Mouse (Mus musculus) T-helper 2 cell (primary cell): ENCODE data around the gene Ankrd60.

Source experiments
- in situ Hi-C: fragments of 300-600 bp; cut with MboI, MseI; formaldehyde crosslinking; loops from one replicate; pipeline ENCODE4 v1.15.1; 2025; ENCODE audit warnings: high pct_unique_total_duplicates

Gene Ankrd60

DNA sequence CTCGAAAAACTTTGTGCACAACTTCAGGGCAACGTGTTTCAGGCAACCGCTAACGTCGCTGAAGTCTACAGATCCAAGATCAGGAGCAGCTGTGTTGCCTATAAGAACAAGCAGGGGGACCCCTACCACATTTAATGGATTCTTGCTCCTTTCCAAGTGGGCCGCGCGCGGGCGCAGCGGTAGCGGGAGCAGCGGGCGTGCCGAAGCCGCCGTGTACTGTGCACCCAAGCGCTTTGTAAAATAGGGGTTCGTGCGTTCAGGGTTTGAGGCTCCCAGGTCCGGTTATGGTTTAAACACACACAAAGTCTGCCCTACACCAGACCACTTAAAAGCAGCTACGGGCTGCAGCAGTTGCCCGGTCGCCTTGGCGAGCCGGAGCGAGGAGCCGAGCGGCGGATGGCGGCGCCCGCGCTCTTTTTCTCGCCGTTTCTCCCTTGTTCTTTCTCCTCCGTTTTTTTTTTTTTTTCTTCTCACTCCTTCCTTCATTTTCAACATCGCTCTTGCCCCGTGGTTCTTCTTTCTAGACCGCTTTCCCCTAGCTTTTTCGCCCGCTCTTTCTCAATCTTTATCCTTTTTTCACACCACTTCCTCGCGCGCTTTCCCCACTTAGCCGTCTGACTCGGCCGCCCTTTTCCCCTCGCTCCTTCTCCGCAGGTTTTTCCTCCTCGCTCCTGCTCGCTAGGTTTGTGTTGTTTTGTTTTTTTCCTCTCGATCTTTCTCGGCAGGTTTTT is 7.4 kb upstream of the Ankrd60 start:
- in situ Hi-C loops, result loop anchor here (10.0 kb wide), 1 partner anchor 699 kb away; the partner anchor contains the start of gene Gnas

DNA sequence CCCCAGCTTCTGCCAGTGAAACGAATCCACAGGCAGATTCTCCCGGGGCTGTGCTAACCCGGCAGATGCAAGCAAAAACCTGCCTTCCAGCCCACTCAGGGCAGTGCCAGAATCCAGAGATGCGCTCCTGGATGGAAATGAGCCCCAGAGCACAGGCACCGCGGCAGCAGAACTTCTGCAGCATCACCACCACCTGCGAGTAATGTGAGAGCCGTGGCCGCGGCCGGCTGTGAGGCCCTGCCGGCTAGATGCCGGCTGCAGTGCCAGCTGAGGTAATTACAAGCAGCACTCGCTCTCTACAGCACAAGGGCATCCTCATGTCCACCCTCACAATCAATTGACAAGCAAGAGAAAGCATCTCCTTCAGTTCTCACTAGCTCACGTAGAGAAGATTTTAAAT is 6.2 kb upstream of the Ankrd60 start:
- in situ Hi-C loops, result loop anchor here (10.0 kb wide), 1 partner anchor 700 kb away; the partner anchor contains the start of gene Gnas

DNA sequence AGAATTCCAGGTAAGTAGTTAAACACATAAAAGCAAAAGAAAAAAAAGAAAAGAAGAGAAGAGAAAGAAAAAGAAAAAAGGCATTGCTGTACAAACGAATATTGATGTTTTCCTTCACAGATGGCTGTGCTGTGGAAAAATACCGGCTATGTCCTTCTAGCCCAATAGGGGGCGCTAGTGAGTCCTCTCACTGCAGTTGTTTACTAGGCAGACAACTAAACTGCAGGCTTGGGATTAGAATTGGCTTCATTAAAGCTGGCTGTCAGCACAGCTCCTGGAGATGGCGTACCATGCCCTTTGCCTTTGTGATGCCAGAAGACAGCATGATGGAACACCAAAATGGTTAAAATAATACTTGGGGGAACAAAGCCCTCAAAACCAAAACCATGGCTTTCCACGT is 5.3 kb upstream of the Ankrd60 start:
- in situ Hi-C loops, result loop anchor here (10.0 kb wide), 1 partner anchor 701 kb away; the partner anchor contains the start of gene Gnas

DNA sequence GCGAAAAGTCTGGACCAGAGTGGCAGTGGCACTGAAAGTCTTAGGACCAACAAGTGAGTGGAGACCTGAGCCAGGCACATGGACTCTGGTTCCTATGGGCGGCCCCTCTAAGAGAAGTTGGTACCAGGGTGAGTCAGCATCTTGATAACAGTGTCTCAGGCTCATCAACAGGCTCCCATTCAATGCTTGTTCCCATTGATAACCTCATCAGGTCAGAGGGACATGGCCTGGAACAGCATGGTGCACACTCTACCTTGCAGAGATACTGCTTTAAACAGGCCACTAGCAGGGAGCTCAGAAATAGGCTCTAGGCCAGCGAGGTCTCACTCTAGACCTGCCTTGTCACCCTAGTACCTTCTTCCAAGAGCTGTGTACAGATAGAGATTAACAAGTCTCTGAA is 4.7 kb upstream of the Ankrd60 start:
- in situ Hi-C loops, result loop anchor here (10.0 kb wide), 1 partner anchor 702 kb away; the partner anchor contains the start of gene Gnas

DNA sequence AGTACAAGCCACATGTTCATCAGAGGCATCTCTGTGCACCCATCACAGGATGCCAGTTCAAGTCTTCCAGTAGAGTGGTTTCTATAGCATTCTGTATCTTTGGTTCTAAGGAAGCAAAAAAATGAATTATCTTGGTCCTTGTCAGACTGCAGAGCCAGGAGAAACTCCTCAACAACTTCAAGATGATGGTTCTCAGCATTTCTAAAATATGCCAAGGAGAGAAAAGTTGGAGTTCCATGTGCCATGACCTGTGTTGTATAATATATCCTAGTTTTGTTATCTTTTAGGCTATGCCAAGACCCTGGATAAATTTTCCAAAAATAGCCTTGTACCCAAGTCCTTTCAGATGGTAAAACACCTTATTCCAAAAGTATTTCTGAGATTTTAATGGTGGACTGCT is 2.9 kb upstream of the Ankrd60 start:
- in situ Hi-C loops, result loop anchor here (10.0 kb wide), 1 partner anchor 704 kb away; the partner anchor contains the start of gene Gnas

DNA sequence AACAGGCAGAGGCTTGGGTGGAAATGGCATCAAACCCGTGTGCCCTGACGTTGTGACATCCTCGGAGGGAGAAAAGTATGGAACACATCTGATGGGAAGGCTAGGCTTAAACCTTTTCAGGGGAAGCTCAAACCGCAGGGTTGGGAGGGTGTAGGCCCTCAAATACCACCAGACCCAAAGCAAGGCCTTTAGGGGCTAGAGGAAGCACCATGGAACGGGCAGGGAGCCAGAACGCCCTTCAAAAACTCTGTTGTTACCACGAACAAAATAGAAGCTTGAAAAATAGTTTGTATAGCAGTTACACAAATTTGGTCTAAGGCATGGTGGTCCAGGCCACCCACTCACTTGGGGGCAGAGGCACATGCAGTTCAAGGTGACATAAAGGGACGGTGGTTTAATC is 430 bp upstream of the Ankrd60 start:
- in situ Hi-C loops, result loop anchor here (5.0 to 10.0 kb wide), 3 partner anchors 79 to 604 kb away; partner anchors contain the start of genes Rab22a and Spo11

GRCm38 (mm10) chr2:173564179-173564578 is 14.0 kb downstream of the Ankrd60 start:
- in situ Hi-C loops, result no loop called here

DNA sequence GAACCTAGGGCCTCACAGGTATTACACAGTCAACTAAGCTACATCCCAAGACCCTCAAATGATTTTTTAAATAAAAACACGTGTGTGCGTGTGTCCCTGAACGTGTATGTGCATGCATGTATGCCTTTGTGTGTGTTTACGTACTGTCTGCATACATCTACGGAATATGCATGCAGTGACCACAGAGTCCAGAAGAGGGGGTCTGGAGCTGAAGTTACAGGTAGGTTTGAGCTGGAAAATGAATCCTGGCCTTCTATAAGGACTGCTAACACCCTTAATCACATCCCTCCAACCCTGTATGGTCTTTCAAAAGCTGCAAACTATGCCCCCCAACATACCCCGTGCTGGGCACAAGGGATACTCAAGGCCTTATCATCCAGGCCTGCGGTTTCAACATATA is 14.8 kb downstream of the Ankrd60 start:
- in situ Hi-C loops, result no loop called here

GRCm38 (mm10) chr2:173561851-173562442 is 16.2 kb downstream of the Ankrd60 start:
- in situ Hi-C loops, result no loop called here

DNA sequence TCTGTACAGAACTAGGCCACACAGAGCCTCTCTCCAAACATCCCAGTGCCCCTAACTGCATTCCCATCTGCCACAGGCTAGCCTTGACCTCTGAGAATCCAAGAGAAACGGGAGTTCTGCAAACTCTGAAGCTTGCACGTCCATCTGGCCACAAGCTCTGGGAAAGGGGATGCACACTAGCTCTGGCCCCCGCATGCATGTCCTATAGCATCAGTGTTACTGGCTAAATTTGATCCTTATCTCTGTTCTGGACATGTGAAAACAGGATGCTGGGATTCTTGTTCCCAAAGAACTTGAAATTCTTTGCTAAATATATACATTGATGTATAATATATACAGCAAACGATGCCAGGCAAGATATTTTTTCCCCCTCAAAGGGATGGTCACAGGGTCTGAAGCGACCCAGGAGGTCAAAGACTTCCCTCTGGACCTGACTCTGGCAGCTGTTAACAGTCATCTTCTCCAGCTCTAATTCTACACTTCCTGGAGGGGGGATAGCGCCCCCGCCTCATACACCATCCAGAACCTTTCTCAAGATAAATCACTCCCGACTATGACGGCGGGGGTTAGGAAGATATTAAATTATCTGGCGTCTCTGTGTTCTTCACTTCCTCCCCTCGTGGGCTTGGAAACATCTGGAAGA is 19.3 kb downstream of the Ankrd60 start:
- in situ Hi-C loops, result no loop called here

GRCm38 (mm10) chr2:173553863-173554262 is 24.3 kb downstream of the Ankrd60 start:
- in situ Hi-C loops, result loop anchor here (5.0 kb wide), 1 partner anchor 372 kb away; no protein-coding TSS in a partner anchor

DNA sequence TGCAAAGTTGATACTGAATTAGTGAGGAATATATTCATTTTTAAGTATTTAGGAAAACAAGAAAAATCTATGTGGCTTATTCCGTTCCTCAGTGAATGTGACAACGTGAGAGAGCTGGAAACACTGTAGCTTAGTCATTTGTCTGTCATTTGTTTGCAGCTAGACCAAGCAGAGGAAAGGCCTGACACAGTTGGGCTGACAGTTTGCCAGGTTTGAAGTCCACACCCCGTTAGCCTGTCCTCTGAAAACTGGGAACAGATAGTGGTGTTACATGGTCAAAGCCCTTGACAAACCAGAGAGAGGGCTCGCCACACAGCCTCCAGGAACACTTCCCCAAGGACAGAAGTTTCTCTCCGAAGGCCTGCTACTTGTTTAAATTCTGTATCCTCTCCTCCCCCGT is 27.5 kb downstream of the Ankrd60 start:
- in situ Hi-C loops, result loop anchor here (5.0 kb wide), 1 partner anchor 368 kb away; no protein-coding TSS in a partner anchor

DNA sequence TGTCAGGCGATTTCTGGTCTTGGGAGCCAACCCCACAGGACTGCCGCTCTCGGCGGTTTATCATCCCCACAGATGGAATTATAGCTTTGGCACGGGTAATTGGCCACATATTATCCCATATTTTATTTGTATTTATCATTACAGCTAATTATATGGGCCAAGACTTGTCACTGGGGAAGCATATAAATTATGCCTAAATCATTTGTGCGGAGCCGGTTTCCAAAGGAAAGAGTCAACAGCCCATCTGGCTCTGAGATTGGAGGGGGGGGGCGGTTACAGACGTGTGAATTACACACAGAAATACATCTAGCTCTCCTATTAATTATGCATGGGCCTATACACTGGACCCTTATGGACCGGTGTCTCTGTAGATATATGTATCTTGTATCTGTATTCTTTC is 28.9 kb downstream of the Ankrd60 start:
- in situ Hi-C loops, result loop anchor here (5.0 kb wide), 1 partner anchor 442 kb away; no protein-coding TSS in a partner anchor

DNA sequence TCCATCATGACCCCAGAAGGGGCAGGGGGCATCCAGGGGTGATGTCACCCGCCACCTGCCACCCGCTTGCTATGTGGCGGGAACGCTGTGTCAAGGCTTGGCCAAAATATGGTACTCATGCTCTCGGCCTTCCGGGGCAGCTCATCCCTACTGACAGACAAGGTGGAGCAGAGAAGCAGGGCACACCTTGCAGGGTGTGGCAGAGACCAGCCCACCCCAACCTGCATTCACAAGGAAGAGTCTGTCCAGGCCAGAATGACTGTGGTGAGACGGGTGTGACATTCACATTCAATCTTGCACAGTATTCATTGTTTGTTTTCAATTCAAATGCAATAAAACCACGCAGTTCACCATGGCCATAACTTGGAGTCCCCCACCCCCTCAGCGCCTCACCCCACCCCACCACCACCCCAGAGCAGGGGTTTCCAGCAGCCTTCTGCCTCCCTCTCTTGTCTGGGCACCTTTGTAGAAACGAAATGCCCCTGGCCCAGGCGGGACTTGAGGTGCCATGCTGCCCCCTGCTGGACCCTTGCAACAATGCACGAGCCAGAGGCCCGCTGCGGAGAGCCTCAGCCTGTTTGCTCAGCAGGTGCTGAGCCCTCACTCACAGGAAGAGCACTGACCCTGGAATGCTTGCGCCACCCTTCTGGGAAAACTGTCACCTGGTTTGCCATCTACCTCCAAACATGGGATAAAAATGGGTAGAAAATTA is 32.0 kb downstream of the Ankrd60 start:
- in situ Hi-C loops, result loop anchor here (5.0 kb wide), 1 partner anchor 439 kb away; no protein-coding TSS in a partner anchor

GRCm38 (mm10) chr2:173542716-173543115 is 35.4 kb downstream of the Ankrd60 start:
- in situ Hi-C loops, result no loop called here

DNA sequence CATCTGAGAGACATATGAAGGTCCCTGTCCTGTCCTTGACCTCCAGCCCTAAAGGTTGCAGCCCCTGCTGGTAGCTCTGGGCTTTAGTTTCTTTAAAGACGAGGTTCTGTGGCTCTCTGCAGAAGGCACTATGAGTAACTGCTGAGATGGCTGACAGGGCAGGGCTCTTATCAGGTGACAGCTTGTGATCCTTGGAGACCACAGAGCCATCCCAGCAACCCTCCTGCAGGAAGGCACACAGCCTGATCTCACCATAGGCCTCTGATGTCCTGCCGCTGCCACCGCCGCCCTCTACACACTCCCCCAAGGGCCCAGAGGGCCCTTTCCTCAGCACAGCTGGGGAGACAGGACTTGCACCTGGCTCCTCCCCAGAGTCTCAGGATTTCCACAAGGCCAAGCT is 36.4 kb downstream of the Ankrd60 start:
- in situ Hi-C loops, result no loop called here

GRCm38 (mm10) chr2:173539781-173540180 is 38.4 kb downstream of the Ankrd60 start:
- in situ Hi-C loops, result no loop called here

GRCm38 (mm10) chr2:173535886-173536285 is 42.3 kb downstream of the Ankrd60 start:
- in situ Hi-C loops, result no loop called here

DNA sequence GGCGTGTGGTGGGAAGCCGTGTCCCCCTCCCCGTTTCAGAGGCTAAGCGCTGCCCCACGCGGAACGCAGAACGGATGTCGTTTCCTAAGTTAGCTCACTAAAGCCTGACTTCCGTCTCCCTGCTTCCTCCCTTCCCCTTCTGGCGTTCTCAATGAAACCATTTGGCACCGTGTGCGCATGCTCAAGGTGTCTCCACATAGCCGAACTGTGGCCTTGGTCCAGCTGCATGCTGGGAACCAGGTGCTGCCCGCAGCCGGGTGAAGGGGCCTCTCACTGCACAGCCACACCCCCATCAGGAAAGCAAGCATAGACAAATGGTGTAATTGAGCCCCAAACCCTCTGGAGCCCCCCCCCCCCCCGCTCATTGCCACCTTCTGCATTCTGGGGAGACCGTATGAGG is 42.8 kb downstream of the Ankrd60 start:
- in situ Hi-C loops, result no loop called here

- in situ Hi-C loops, result no loop called here
Measured at GRCm38 (mm10) chr2:173534581-173534980, 43.6 kb downstream of the Ankrd60 start.

GRCm38 (mm10) chr2:173532711-173533462 is 45.3 kb downstream of the Ankrd60 start:
- in situ Hi-C loops, result no loop called here
